Mouse (Mus musculus) kidney, adult 2 months (tissue): Measurements from ENCODE around the gene Gtf2a2.

Source experiments
- CTCF ChIP-seq: fragments of 200-500 bp; conservative IDR thresholded peaks from 2 replicates; pipeline ENCODE4 v1.5.1; 2011; ENCODE audit warnings: low read depth, mild to moderate bottlenecking, control low read depth, low read length, moderate library complexity, mixed read lengths; ENCODE audit not compliant: insufficient read depth, insufficient read length
- POLR2A ChIP-seq: fragments of 200-500 bp; IDR thresholded peaks from one replicate; pipeline ENCODE4 v1.6.1; 2011; ENCODE audit warnings: low read depth, low read length, control low read depth

- TF ChIP-seq POLR2A: no peak
- TF ChIP-seq CTCF: no peak
These were observed 28.2 kb downstream of the Gtf2a2 start for GRCm38 (mm10) chr9:70040570-70040969.
